Mouse (Mus musculus) spleen, postnatal 4 days (tissue): ENCODE measurements at regions not wholly inside any gene's neighbourhood (a gene's known extent, or its start where the extent isn't known, plus 50 kb on each side); places are given as distances from the start of the nearest gene placed in this dataset.

Experiments
- DNase-seq, 2 experiments: peaks; one replicate each; pipeline ENCODE4 v3.0.0; 2022; ENCODE audit warnings: low spot score in 2 of 2

DNA sequence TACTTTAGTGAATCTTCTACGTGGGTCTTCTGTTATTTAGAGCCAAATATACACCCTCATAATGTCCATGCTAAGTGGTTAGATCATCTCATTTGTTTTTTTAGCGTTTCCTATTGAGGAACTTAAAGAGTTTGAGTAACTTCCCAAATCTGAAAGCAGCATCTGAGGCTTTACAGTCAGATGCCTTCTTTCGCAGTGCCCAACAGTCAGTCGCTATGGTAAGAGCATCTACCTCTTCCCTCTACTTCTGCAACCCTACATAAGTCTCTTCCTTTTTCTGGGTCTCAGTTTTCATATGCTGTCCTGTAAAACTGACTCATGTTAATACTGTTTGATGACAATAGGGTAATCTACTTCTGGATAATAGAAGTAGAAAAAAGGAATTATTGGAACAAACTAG, 146.8 kb downstream of the Ktn1 start:
- DNase-seq: no peak

- no peak for DNase-seq
Observed at GRCm38 (mm10) chr14:47798203-47798602, 150.0 kb downstream of the Ktn1 start.

DNA sequence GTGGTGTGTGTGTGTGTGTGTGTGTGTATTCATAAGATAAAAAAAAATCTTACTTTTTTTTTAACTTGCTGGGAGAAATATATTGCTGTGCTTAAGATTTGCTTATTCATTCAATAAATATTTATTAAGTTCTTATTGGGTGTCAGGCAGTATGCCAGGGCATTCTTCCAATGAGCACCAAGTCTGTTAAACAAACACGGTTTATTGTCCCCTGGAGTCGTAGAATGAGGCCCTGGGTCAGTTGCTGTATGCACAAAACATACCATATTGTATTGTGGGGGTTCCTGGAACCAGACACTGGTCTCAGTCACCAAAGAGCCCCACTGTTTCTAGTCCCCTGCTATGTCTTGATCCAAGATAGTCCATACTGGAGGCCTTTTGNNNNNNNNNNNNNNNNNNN, 151.3 kb downstream of the Ktn1 start:
- DNase-seq: no peak

DNA sequence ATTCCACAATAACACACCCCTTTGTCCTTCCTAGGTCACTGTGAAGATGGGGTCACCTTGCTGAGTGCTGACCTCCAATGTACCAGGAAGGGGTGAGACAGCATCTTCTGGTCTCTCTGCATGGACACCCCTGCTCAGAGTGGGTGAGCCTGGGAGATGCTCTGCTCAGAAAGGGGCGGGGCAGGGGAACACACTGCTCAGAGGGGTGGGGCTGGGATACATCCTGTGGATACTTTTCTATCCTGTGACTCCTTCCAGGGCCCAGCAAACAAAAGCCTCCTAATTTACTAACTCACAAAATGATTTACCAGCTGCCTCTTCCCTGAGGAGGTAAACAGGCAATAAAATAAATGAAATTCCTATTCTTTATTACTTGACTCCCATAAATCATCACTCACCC, 157.0 kb downstream of the Ktn1 start:
- no peak for DNase-seq

DNA sequence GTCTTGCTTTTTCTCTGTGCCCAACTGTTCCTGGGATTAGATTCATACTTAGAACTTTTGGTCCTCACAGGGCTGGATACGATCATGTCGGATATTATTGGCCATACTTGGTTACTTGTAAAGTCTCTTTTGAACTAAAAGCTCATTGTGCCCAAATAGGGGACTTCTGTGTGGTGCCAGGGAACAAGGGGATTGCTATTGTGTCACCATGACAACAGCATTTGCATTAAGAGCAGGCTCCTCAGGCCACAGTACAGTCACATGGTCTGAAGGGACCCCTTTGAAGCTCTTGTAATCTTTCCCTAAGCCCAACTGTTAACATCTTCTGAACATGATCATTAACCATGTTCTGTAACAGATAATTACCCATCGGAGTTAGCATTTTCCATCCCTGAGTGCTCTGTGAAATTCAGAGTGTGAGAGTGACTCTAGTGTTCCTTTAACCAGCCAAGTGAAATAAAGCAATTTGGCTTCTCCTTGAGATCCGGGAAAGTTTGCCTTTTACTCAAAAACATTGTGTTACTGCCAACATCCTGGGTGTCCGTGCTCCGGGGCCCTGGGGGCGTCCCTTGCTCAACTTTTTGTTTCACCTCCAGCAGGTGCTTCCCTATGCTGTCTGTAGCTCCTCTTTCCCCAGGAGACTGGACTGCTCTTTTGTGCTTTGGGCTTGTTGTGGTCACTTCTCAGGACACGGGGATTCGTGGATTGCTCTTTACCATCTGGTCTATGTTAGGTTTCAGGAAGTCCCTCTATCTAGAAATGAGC, 157.7 kb downstream of the Ktn1 start:
- DNase-seq: no peak

GRCm38 (mm10) chr14:47808097-47808910, 160.1 kb downstream of the Ktn1 start:
- DNase-seq: no peak

GRCm38 (mm10) chr14:47818224-47818623, 170.0 kb downstream of the Ktn1 start:
- no peak for DNase-seq

DNA sequence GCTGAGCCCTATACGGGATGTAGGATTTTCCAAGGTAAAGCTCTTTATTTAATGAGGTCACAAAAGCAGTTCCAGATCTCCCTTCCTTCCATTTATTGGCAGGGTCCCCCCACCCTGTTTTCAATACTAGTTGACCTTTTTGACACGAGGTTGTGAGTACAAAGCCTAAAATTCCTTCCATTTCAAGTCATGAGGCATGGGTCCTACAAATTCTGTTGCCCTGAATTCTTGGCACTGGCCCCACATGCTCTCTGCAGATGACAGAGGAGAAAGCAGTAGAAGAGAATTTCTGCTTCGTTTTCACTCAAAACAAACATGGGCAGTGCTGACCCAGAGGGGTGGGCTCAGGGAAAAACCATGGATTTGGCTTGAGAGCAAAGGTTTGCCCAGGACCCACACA, 170.4 kb downstream of the Ktn1 start:
- DNase-seq: no peak

- no peak for DNase-seq
Observed at GRCm38 (mm10) chr14:47820571-47821143, 172.4 kb downstream of the Ktn1 start.

GRCm38 (mm10) chr14:47823182-47823581, 174.9 kb downstream of the Ktn1 start:
- DNase-seq: no peak

- DNase-seq: no peak
Observed at GRCm38 (mm10) chr14:47823696-47824095, 175.4 kb downstream of the Ktn1 start.

- DNase-seq: no peak
Observed at GRCm38 (mm10) chr14:47825446-47825956, 177.3 kb downstream of the Ktn1 start.

GRCm38 (mm10) chr14:47826545-47826944, 178.3 kb downstream of the Ktn1 start:
- DNase-seq: no peak

DNA sequence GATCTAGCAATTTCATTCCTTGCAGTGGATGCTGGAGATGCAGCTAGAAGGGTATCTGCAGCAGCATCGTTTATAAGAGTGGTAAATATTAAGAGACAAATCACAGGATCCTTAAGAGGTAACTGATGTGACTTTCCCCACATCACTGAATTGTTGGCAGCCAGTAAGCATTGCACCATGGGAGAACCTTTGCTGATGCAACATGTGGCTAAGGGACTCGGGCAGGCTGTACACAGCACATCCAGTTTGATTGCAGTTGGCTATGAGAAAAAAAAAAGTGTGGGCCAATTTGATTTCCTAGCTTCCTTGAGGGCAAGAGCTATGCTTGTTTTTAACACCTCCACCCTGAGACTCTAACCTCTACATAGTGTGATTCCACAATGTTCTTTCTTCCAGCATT, 179.4 kb downstream of the Ktn1 start:
- DNase-seq: no peak

DNA sequence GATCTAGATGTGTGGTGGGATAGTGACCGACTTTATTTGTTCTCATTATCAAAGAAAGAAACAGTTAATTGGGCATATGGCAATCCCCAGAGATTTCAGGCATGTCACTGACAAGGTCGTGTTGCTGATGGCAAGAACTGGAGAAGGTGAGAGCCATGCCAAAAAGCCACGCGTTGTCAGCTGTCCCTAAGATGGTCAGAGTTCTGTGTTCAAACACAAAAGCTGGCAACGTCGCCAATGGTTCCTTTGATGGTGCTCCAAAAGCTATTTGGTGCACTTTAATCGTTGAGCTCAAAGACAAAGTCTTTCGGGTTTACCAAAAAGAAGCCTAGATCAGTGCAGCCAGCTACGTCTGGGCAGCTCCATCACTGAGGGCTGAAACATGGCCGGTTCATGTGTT, 185.4 kb downstream of the Ktn1 start:
- DNase-seq: no peak

DNA sequence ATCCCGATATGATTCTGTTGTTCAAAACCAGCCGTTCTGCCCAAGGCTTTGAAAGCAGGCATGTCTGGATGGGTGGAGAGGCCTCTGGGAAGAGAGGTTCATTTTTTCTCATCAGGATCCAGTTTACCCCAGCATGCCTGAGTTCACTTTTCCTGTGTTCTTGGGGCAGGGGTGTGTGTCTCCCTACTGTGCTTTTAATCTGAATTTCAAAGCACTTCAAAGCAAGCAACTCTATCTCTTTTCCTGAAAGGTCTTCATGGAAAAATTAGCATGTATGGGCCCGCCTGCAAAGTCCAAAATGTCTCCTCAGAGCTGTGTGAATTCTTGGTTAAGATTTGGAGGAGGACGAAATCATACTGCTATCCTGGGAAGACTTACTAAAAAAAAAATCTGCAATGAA, 187.2 kb downstream of the Ktn1 start:
- no peak for DNase-seq

GRCm38 (mm10) chr14:47839493-47840215, 191.4 kb downstream of the Ktn1 start:
- DNase-seq: no peak

DNA sequence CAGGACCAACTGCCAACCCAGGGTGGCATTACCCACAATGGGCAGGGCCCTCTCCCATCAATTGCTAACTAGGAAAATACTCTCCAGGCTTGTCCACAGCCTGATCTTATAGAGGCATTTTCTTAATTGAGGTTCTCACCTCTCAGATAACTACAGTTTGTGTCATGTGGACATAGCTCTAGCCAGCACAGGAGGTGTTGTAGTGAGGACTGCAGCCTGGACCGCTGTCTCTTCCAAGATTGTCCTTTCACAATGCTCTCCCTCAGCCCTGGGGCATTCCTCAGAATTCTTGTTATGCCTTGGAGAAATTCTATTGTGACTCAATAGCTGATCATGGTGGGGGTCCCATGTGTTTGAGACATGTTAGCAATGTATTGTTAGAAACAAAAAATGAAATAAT, 196.1 kb downstream of the Ktn1 start:
- no peak for DNase-seq

GRCm38 (mm10) chr14:47848861-47849260, 200.6 kb downstream of the Ktn1 start:
- no peak for DNase-seq

DNA sequence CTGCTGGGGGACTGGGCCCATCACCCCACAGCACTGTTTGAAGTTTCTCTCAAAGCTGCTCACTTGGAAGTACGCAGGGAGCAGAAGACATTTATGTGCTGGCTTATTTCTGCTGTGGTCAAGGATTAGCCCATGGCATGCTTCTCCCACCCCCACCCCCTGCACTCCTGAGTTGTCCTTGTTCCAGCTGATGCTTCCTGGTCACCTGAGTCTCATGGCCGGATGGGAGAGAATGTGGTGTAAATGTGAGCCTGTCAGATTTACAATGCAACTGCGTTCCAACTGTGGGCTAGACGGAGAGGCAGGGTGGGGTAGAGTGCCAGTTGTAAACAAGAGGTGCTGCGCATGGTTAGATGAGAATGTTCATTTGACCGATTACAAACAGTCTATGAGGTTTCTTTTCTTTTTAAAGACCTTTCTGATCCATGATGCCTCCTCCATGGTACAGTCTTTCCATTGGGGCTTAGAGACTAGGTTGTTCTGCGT, 208.1 kb downstream of the Ktn1 start:
- DNase-seq: no peak

- DNase-seq: no peak
Observed at GRCm38 (mm10) chr14:47857271-47857670, 209.0 kb downstream of the Ktn1 start.
